Mouse (Mus musculus): ENCODE results near the gene Recql5.

Gene Recql5

GRCm38 (mm10) chr11:115933108-115933746, at the start of gene Recql5, which contains the start of gene Sap30bp:
TSS of gene Recql5 (minus strand) at chr11:115933477.
TSS of gene Sap30bp (plus strand) at chr11:115933282.
- in situ Hi-C loops (cut with MseI, MboI) = no loop called here

GRCm38 (mm10) chr11:115982472-115982871, 49.2 kb upstream of the Recql5 start:
- in situ Hi-C loops (cut with MseI, MboI) = no loop called here

GRCm38 (mm10) chr11:115975544-115975943, 42.3 kb upstream of the Recql5 start:
- in situ Hi-C loops (cut with MseI, MboI) = no loop called here

- in situ Hi-C loops (cut with MseI, MboI) = no loop called here
Observed at GRCm38 (mm10) chr11:115975083-115975420, 41.8 kb upstream of the Recql5 start.

- in situ Hi-C loops (cut with MseI, MboI) = no loop called here
Observed at GRCm38 (mm10) chr11:115974309-115975082, 41.2 kb upstream of the Recql5 start, which contains the start of gene Itgb4. TSS of gene Itgb4 (plus strand) at chr11:115974709.

GRCm38 (mm10) chr11:115971016-115971415, 37.7 kb upstream of the Recql5 start:
- in situ Hi-C loops (cut with MseI, MboI) = no loop called here

- in situ Hi-C loops (cut with MseI, MboI) = no loop called here
Observed at GRCm38 (mm10) chr11:115970006-115970673, 36.9 kb upstream of the Recql5 start.

- in situ Hi-C loops (cut with MseI, MboI) = no loop called here
Observed at GRCm38 (mm10) chr11:115968731-115969405, 35.6 kb upstream of the Recql5 start.

- in situ Hi-C loops (cut with MseI, MboI) = no loop called here
Observed at GRCm38 (mm10) chr11:115964977-115965604, 31.8 kb upstream of the Recql5 start.

GRCm38 (mm10) chr11:115962651-115963412, 29.6 kb upstream of the Recql5 start:
- in situ Hi-C loops (cut with MseI, MboI) = no loop called here

- in situ Hi-C loops (cut with MseI, MboI) = no loop called here
Observed at GRCm38 (mm10) chr11:115959018-115959417, 25.7 kb upstream of the Recql5 start.

- in situ Hi-C loops (cut with MseI, MboI) = no loop called here
Observed at GRCm38 (mm10) chr11:115957971-115958370, 24.7 kb upstream of the Recql5 start.

- in situ Hi-C loops (cut with MseI, MboI) = no loop called here
Observed at GRCm38 (mm10) chr11:115956453-115956852, 23.2 kb upstream of the Recql5 start.

- in situ Hi-C loops (cut with MseI, MboI) = no loop called here
Observed at GRCm38 (mm10) chr11:115955195-115955858, 22.1 kb upstream of the Recql5 start.

- in situ Hi-C loops (cut with MseI, MboI) = no loop called here
Observed at GRCm38 (mm10) chr11:115954712-115955111, 21.4 kb upstream of the Recql5 start.

- in situ Hi-C loops (cut with MseI, MboI) = no loop called here
Observed at GRCm38 (mm10) chr11:115950719-115951118, 17.4 kb upstream of the Recql5 start.

- in situ Hi-C loops (cut with MseI, MboI) = no loop called here
Observed at GRCm38 (mm10) chr11:115948316-115948715, 15.0 kb upstream of the Recql5 start.

- in situ Hi-C loops (cut with MseI, MboI) = no loop called here
Observed at GRCm38 (mm10) chr11:115946221-115946828, 13.0 kb upstream of the Recql5 start.

- in situ Hi-C loops (cut with MseI, MboI) = no loop called here
Observed at GRCm38 (mm10) chr11:115945247-115945646, 12.0 kb upstream of the Recql5 start.

- in situ Hi-C loops (cut with MseI, MboI) = loop anchor here in 1 of 2 experiments (5.0 kb wide), 1 partner anchor 55 kb away; no protein-coding TSS in a partner anchor
Observed at GRCm38 (mm10) chr11:115941980-115942379, 8.7 kb upstream of the Recql5 start.

Data from mouse trophoblast stem cell (cell line).